Mouse (Mus musculus) left cerebral cortex, postnatal 10 days (tissue): ENCODE measurements around the gene Srgap2. TPM values are rescaled to one million over a fixed set of nuclear protein-coding genes. Genes with fewer than 3 reads are reported as not detected.
"Not testable (repeated sequence)": the region's sequence is repeated elsewhere in the genome, so short reads cannot be mapped to it uniquely, and the experiment has no call there.

Source experiments
- DNase-seq, 2 experiments: peaks; one replicate each; pipeline ENCODE4 v3.0.0; 2021 to 2022; ENCODE audit warnings: low spot score in 2 of 2, mixed read lengths in 1 of 2; ENCODE audit errors: extremely low spot score in 1 of 2
- intact Hi-C: fragments of 180-260 bp; cut with DNase I; formaldehyde crosslinking; loops from one replicate; pipeline ENCODE4 v1.15.1; 2025
- total RNA-seq, 2 experiments: library from RNA; stranded (reverse); gene quantifications; 2 replicates each; pipeline ENCODE4 v1.2.3; 2021

Srgap2 gene
- total RNA-seq, 2 experiments from 2014 or later: 137 TPM

GRCm38 (mm10) chr1:131279456-131279776, 247.7 kb downstream of the Srgap2 start, which contains the start of gene Ikbke:
Gene Ikbke, minus strand, starts transcription at chr1:131279606.
- intact Hi-C loops: loop anchor here (5.0 kb wide), 1 partner anchor 402 kb away; no protein-coding TSS in a partner anchor

DNA sequence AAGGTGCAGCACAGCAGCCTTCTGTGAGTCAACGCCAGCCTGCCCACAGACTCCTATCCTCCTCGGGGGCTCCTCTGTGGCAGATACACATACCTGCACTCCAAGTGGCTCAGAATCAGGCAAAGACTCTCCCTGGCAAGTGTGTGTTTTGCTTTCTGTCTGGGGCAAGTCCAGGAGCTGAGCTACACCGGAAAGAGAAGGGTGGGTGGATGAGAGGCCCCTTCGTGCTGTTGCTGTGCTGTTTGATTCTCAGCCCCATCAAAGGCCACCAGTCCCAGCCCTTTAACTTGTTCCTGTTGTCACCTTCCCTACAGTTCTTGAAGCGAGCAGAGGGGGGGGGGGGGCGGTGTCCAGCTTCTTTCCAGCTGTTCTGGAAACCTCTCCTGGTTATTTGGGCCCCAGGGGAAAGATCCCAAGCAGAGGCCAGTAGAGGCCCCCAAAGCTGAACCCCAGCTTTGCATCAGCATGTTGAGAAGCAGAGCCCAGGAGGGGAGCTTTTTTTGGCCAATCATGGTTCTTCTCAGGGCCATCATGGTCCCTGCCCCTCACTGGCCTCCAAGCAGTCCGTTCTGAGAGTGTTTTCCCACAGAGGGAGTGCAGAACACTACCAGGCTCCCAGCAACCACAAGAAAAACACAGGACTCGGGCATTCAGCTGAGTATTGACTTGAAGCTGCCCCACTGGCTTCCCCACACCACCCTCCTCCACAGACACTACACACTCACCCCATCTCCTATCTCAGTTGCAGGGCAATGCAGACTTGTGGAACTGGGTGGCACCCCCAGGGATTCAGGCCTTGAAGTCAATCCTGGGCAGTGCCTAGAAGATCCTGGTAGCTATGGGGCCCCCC, 248.3 kb downstream of the Srgap2 start:
- no peak for DNase-seq
- intact Hi-C loops: loop anchor here (5.0 kb wide), 1 partner anchor 402 kb away; no protein-coding TSS in a partner anchor

More at GRCm38 (mm10) chr1:131279456-131279776, 247.7 kb downstream of the Srgap2 start, which contains the start of gene Ikbke:
- no peak for DNase-seq

GRCm38 (mm10) chr1:131276831-131277230, 250.3 kb downstream of the Srgap2 start:
- intact Hi-C loops: loop anchor here (5.0 kb wide), 1 partner anchor 400 kb away; no protein-coding TSS in a partner anchor
- no peak for DNase-seq

- no peak for DNase-seq
- intact Hi-C loops: loop anchor here (5.0 kb wide), 1 partner anchor 398 kb away; no protein-coding TSS in a partner anchor
These were observed 251.6 kb downstream of the Srgap2 start for GRCm38 (mm10) chr1:131275577-131275976.

DNA sequence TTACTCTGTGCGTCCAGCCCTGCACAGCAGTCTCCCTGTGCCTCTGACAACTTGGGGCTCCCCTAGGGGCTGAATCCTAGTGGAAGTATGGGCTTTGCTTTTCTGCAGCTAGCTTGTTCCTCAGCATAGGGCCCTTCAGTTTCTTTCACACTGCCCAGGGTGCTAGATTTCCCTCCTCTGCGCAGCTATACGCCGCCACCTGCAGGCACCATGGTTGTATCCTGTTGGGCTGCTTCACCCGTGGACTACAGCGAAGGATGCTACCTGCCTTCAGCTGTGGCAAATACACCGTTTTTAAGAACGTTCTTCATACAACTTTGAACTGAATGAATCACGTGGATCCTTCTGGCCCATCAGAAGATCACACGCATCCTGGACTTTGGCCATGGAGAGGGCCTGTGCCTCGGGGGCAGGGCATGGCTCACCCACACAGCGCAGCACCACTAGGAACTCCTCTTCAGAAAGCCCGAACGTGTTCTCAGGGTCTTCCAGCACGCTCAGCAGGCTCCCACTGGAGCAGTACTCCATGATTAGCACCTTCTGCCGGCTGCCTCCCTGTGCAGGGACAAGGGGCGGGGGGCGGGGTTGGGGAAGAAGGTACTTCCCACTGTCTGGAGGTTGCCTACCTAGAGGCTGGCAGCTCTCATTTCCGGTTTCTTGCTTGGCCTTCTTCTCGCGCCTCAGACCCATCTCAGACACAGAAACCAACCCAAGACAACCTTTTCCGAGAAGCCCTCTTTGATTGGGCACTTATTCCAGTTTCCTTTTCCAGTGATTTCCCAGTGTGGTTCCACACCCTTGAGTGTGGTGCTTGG, 252.2 kb downstream of the Srgap2 start:
- no peak for DNase-seq
- intact Hi-C loops: loop anchor here (5.0 kb wide), 1 partner anchor 398 kb away; no protein-coding TSS in a partner anchor

GRCm38 (mm10) chr1:131269797-131270578, 257.2 kb downstream of the Srgap2 start:
- peak; percentile 67 to 73 for DNase-seq
- intact Hi-C loops: loop anchor here (5.0 kb wide), 1 partner anchor 163 kb away; no protein-coding TSS in a partner anchor

- intact Hi-C loops: loop anchor here (5.0 kb wide), 1 partner anchor 161 kb away; no protein-coding TSS in a partner anchor
These were observed 258.4 kb downstream of the Srgap2 start for GRCm38 (mm10) chr1:131268776-131269175.

DNA sequence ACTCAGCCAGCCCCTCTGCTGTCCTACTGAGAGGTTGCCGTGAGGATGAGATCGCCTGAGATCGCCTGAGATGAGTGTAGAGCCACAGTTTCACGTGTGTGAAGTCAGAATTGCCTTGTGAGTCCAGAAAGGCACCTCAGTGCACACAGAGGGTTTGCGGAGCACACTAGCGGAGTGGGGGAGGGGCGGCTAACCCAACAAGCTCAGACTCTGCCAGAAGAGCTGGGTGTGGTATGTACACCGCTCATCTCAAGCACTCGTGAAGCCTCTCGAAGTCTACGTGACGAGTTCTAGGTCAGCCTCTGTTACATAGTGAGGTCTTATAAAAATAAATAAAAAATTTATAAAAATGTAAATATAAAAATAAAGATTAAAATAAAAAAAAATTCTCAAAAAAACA, 263.2 kb downstream of the Srgap2 start:
- DNase-seq: no peak
- intact Hi-C loops: loop anchor here (5.0 kb wide), 1 partner anchor 147 kb away; no protein-coding TSS in a partner anchor

More at GRCm38 (mm10) chr1:131268776-131269175, 258.4 kb downstream of the Srgap2 start:
- DNase-seq: no peak

- intact Hi-C loops: loop anchor here (5.0 kb wide), 1 partner anchor 143 kb away; no protein-coding TSS in a partner anchor
- DNase-seq: peak; percentile 46 to 80
These were observed 266.9 kb downstream of the Srgap2 start for GRCm38 (mm10) chr1:131260309-131260656.

DNA sequence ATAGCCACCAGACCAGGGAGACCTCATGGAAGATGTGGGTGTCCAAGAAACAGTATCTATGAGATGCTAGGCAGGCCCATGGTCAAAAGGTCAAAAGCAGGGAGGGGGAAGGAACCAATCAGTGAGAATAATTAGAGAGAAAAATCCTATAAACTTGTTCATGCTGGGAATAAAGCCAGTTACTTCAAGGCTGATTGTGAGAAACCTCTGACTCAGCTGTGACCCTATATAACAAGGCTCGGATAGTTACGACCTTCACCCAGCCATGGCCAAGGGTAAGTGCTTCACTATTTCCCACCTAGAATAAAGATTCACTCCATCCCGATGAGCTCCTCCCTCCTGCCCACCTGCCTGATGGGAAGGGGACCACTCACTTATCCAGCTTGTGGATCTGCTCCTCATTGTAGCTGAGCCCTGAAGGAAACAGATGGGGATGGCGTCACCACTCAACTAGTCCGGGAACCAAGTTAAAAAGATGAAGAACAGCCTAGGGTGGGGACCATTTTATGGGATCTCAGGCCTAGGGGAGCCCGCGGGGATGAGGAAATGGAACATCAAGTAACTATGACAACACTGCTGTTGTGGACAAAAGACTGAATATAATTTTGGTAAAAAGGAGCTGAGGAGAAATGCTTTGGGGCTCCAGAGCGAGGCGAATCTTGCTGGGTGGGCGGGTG, 267.4 kb downstream of the Srgap2 start:
- intact Hi-C loops: loop anchor here (5.0 kb wide), 1 partner anchor 142 kb away; no protein-coding TSS in a partner anchor
- DNase-seq: no peak

DNA sequence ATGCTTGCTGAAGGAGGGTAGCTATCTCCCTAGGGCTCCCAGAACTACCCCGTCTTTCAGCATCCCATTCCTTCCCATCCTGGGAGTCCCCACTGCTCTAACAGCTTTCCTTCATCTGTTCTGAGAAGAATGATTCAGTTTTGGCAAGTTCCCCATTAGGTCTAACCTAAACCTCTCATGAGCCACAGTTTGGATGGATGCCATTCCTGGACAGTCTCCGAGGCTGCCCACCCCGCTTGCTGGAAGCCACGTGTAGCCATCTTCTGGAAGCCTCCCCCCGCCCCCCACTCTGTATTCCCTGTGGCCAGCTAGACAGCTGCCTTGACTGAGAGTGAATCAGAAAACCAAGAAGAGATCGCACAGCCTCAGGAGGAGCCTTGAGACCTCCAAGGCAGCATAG, 269.9 kb downstream of the Srgap2 start:
- intact Hi-C loops: no loop called here
- DNase-seq: no peak

DNA sequence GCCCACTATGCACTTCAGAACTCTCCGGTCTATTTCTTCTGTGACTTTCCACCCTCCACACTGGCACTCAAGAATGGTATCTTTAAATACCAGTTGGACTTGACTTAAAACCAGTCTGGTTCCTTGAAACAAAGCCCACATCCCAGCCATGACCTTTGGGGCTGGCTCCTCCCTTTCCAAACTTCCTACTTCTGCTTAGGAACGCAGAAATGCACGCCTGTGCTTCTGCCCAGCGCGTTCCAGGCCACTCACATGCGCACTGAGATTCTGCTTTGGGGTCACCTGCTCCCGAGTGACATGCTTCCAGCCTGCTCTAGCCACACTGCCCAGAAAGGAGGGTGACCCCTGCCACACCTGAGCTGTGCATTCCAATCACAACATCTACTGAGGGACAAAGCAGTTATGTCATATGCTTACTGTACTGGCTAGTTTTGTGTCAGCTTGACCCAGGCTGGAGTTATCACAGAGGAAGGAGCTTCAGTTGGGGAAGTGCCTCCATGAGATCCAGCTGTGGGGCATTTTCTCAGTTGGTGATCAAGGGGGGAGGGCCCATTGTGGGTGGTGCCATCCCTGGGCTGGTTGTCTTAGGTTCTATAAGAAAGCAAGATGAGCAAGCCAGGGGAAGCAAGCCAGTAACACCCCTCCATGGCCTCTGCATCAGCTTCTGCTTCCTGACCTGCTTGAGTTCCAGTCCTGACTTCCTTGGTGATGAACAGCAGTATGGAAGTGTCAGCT, 274.5 kb downstream of the Srgap2 start:
- intact Hi-C loops, DNase-seq: not testable (repeated sequence)

GRCm38 (mm10) chr1:131246433-131247395, 280.4 kb downstream of the Srgap2 start:
- intact Hi-C loops: loop anchor here (2.0 to 5.0 kb wide), 2 partner anchors 66 to 129 kb away; no protein-coding TSS in a partner anchor
- peak; percentile 51 for DNase-seq

DNA sequence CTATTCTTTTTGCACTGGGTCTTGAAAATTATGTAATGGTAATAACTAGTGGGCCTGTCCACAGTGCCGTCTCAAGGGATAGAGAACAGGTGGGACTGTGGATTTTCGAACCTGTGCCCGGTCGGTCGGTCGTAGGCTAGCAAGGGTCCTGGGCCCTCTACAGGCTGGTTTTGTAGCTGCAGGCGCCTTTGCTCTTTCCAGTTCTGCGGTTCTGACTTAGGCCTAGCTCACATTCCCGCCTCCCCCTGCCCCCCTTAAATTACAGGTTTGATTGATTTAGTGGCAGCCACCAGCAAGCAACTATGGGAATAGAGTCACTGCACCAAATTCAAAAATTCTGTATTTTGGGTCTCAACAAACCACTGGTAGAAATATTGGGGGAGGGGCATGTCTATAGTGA, 281.2 kb downstream of the Srgap2 start:
- intact Hi-C loops: loop anchor here (2.0 to 5.0 kb wide), 2 partner anchors 65 to 129 kb away; no protein-coding TSS in a partner anchor
- DNase-seq: peak; percentile 37 to 64

GRCm38 (mm10) chr1:131245089-131245856, 281.9 kb downstream of the Srgap2 start, which contains the start of gene Rassf5:
Gene Rassf5, minus strand, starts transcription at chr1:131245258.
- DNase-seq: peak; percentile 37 to 81
- intact Hi-C loops: loop anchor here (5.0 kb wide), 1 partner anchor 128 kb away; no protein-coding TSS in a partner anchor
